Mouse (Mus musculus) bone marrow, adult 2 months (tissue): Measurements from ENCODE around the gene Mcm9.

Experiments used
- CTCF ChIP-seq: fragments of 200-500 bp; IDR thresholded peaks from 2 replicates; pipeline ENCODE4 v1.5.1; 2011; ENCODE audit warnings: low read length, control low read depth; ENCODE audit not compliant: control insufficient read depth, insufficient read depth
- POLR2A ChIP-seq: fragments of 200-500 bp; IDR thresholded peaks from 2 replicates; pipeline ENCODE4 v1.6.1; 2011; ENCODE audit warnings: low read depth, mild to moderate bottlenecking, control low read depth, low read length, borderline replicate concordance; ENCODE audit not compliant: control insufficient read depth

DNA sequence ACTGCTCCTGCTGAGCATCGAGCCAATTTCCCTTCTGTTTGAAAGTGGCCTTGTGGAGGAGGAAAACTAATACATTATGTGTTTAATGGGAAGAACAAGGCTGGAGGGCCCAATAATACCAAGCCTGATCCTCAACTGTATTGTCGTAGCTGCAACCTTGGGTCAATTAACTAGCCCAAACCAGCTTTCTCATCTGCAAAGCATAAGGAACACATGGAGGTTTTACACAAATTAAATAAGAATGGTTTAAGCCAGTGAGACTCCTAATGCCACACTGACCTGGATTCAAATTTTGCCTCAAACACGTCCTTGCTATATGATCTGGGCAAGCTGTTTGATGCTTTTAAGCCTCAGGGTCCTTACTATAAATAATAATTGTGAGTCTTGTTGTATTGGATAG, 125.2 kb downstream of the Mcm9 start:
- TF ChIP-seq CTCF (no peak), POLR2A (no peak)
